Mouse (Mus musculus): ENCODE measurements around the gene Tead2. TPM values are rescaled to one million over a fixed set of nuclear protein-coding genes. Genes with fewer than 3 reads are reported as not detected.

Tead2 gene
- polyA plus RNA-seq, 1 experiment from 2014 or later = 20.2 TPM

GRCm38 (mm10) chr7:45228548-45228947 lies 13.0 kb downstream of the Tead2 start:
- Histone ChIP-seq H3K9me3 (ENCODE audit: low read length) (no peaks in the 10 kb centered on the region), H3K4me3 (ENCODE audit: low read depth, low read length) (no peak overlapping the region), H3K4me1 (ENCODE audit: insufficient read depth) (peaks cover under 1% of the 10 kb centered on the region), H3K36me3 (replicated peaks; ENCODE audit: insufficient read depth, low read length) (peaks cover 11% of the 10 kb centered on the region), H3K27ac (ENCODE audit: low read depth) (no peak overlapping the region), H3K9ac (replicated peaks) (no peak overlapping the region), H3K4me2 (ENCODE audit: low read depth, low read length) (no peak overlapping the region), H3K27me3 (ENCODE audit: insufficient read depth, low read length) (no peaks in the 10 kb centered on the region)
- no peak for TF ChIP-seq EP300 (IDR thresholded peaks at IDR 0.05; ENCODE audit: low read depth)
- TF ChIP-seq CTCF (IDR thresholded peaks at IDR 0.05; ENCODE audit: low read depth) = no peak
- peak; percentile 11 for DNase-seq
- 86% methylated on average over 18 of the region's 18 CpGs for WGBS (ENCODE audit: insufficient replicate concordance)
- no peak for ATAC-seq

GRCm38 (mm10) chr7:45229046-45229445 lies 13.5 kb downstream of the Tead2 start:
- Histone ChIP-seq H3K27ac (ENCODE audit: low read depth) (no peak overlapping the region), H3K27me3 (ENCODE audit: insufficient read depth, low read length) (no peaks in the 10 kb centered on the region), H3K4me3 (ENCODE audit: low read depth, low read length) (no peak overlapping the region), H3K4me1 (ENCODE audit: insufficient read depth) (peaks cover 6% of the 10 kb centered on the region), H3K4me2 (ENCODE audit: low read depth, low read length) (no peak overlapping the region), H3K9me3 (ENCODE audit: low read length) (no peaks in the 10 kb centered on the region), H3K9ac (replicated peaks) (no peak overlapping the region), H3K36me3 (replicated peaks; ENCODE audit: insufficient read depth, low read length) (peaks cover 11% of the 10 kb centered on the region)
- WGBS (ENCODE audit: insufficient replicate concordance) = 82% methylated on average over 8 of the region's 8 CpGs
- no peak for ATAC-seq
- no peak for DNase-seq
- TF ChIP-seq CTCF (IDR thresholded peaks at IDR 0.05; ENCODE audit: low read depth) = no peak
- TF ChIP-seq EP300 (IDR thresholded peaks at IDR 0.05; ENCODE audit: low read depth) = no peak

GRCm38 (mm10) chr7:45229459-45230203 lies 14.1 kb downstream of the Tead2 start:
- DNase-seq (peak; percentile 15), ATAC-seq (no peak)
- Histone ChIP-seq H3K4me3 (ENCODE audit: low read depth, low read length) (no peak overlapping the region), H3K4me2 (ENCODE audit: low read depth, low read length) (no peak overlapping the region), H3K27me3 (ENCODE audit: insufficient read depth, low read length) (no peaks in the 10 kb centered on the region), H3K27ac (ENCODE audit: low read depth) (no peak overlapping the region), H3K36me3 (replicated peaks; ENCODE audit: insufficient read depth, low read length) (peaks cover 11% of the 10 kb centered on the region), H3K9ac (replicated peaks) (no peak overlapping the region), H3K4me1 (ENCODE audit: insufficient read depth) (peaks cover 11% of the 10 kb centered on the region), H3K9me3 (ENCODE audit: low read length) (no peaks in the 10 kb centered on the region)
- no peak for TF ChIP-seq CTCF (IDR thresholded peaks at IDR 0.05; ENCODE audit: low read depth)
- TF ChIP-seq EP300 (IDR thresholded peaks at IDR 0.05; ENCODE audit: low read depth) = no peak
- 63% methylated on average over 7 of the region's 7 CpGs for WGBS (ENCODE audit: insufficient replicate concordance)

GRCm38 (mm10) chr7:45231192-45231591 lies 15.6 kb downstream of the Tead2 start:
- 70% methylated on average over 12 of the region's 12 CpGs for WGBS (ENCODE audit: insufficient replicate concordance)
- ATAC-seq (no peak), DNase-seq (peak; percentile 11)
- H3K27ac ChIP-seq (ENCODE audit: low read depth) = no peak overlapping the region
- H3K9me3 ChIP-seq (ENCODE audit: low read length) = no peaks in the 10 kb centered on the region
- peaks cover 11% of the 10 kb centered on the region for H3K36me3 ChIP-seq (replicated peaks; ENCODE audit: insufficient read depth, low read length)
- H3K27me3 ChIP-seq (ENCODE audit: insufficient read depth, low read length) = no peaks in the 10 kb centered on the region
- TF ChIP-seq CTCF (IDR thresholded peaks at IDR 0.05; ENCODE audit: low read depth) (no peak), EP300 (IDR thresholded peaks at IDR 0.05; ENCODE audit: low read depth) (no peak)
- H3K9ac ChIP-seq (replicated peaks) = no peak overlapping the region
- peaks cover 18% of the 10 kb centered on the region for H3K4me1 ChIP-seq (ENCODE audit: insufficient read depth)
- H3K4me3 ChIP-seq (ENCODE audit: low read depth, low read length) = no peak overlapping the region
- no peak overlapping the region for H3K4me2 ChIP-seq (ENCODE audit: low read depth, low read length)

- 87% methylated on average over 11 of the region's 11 CpGs for WGBS (ENCODE audit: insufficient replicate concordance)
- Histone ChIP-seq H3K36me3 (replicated peaks; ENCODE audit: insufficient read depth, low read length) (peaks cover 11% of the 10 kb centered on the region), H3K4me1 (ENCODE audit: insufficient read depth) (peaks cover 18% of the 10 kb centered on the region), H3K4me3 (ENCODE audit: low read depth, low read length) (no peak overlapping the region), H3K4me2 (ENCODE audit: low read depth, low read length) (no peak overlapping the region), H3K27me3 (ENCODE audit: insufficient read depth, low read length) (no peaks in the 10 kb centered on the region), H3K27ac (ENCODE audit: low read depth) (no peak overlapping the region), H3K9me3 (ENCODE audit: low read length) (no peaks in the 10 kb centered on the region), H3K9ac (replicated peaks) (no peak overlapping the region)
- no peak for ATAC-seq
- peak; percentile 13 for DNase-seq
- TF ChIP-seq CTCF (IDR thresholded peaks at IDR 0.05; ENCODE audit: low read depth) = no peak
- no peak for TF ChIP-seq EP300 (IDR thresholded peaks at IDR 0.05; ENCODE audit: low read depth)
Observed at GRCm38 (mm10) chr7:45231941-45232340, 16.4 kb downstream of the Tead2 start.

- Histone ChIP-seq H3K9me3 (ENCODE audit: low read length) (no peaks in the 10 kb centered on the region), H3K4me2 (ENCODE audit: low read depth, low read length) (no peak overlapping the region), H3K27me3 (ENCODE audit: insufficient read depth, low read length) (no peaks in the 10 kb centered on the region), H3K9ac (replicated peaks) (no peak overlapping the region), H3K27ac (ENCODE audit: low read depth) (no peak overlapping the region), H3K4me3 (ENCODE audit: low read depth, low read length) (no peak overlapping the region), H3K4me1 (ENCODE audit: insufficient read depth) (peaks cover 19% of the 10 kb centered on the region), H3K36me3 (replicated peaks; ENCODE audit: insufficient read depth, low read length) (peaks cover 11% of the 10 kb centered on the region)
- ATAC-seq = no peak
- no peak for TF ChIP-seq CTCF (IDR thresholded peaks at IDR 0.05; ENCODE audit: low read depth)
- TF ChIP-seq EP300 (IDR thresholded peaks at IDR 0.05; ENCODE audit: low read depth) = no peak
- 65% methylated on average over 13 of the region's 13 CpGs for WGBS (ENCODE audit: insufficient replicate concordance)
- peak; percentile 10 for DNase-seq
Observed at GRCm38 (mm10) chr7:45232716-45233465, 17.3 kb downstream of the Tead2 start.

Measured in liver, postnatal 0 days (tissue).